Mouse (Mus musculus): ENCODE measurements at regions not wholly inside any gene's neighbourhood (a gene's known extent, or its start where the extent isn't known, plus 50 kb on each side); places are given as distances from the start of the nearest gene placed in this dataset.

GRCm38 (mm10) chr9:30820806-30821375 is 101.4 kb downstream of the Adamts15 start:
- H3K9me3 ChIP-seq (ENCODE audit: control insufficient read depth, low read length) = no peaks in the 10 kb centered on the region
- no peak for ATAC-seq (ENCODE audit: low FRiP score)

DNA sequence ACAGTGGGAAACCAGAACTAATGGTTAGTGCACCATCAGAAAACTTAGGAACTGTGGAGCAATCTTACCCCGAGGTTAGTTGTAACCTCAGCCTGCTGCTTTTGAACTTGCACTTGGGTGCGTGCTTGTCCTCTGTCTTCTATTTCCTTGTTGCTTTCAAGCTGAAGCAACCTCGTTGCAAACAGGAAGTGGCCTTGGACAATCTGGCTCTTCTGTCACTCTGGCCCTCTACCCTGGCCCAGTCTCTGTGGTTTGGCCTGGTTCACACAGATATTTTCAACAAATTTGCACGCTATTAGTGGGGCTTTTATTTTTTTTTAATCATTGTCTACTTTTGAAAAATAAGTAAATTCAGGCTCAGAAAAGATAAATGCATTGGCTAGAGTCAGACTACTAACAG is 109.0 kb downstream of the Adamts15 start:
- H3K9me3 ChIP-seq (ENCODE audit: control insufficient read depth, low read length) = no peaks in the 10 kb centered on the region
- no peak for ATAC-seq (ENCODE audit: low FRiP score)

More at GRCm38 (mm10) chr9:30820806-30821375, 101.4 kb downstream of the Adamts15 start:
- Histone ChIP-seq H3K4me1 (replicated peaks; ENCODE audit: control insufficient read depth, insufficient read depth, low read length) (no peaks in the 10 kb centered on the region), H3K27ac (no peak overlapping the region), H3K9ac (no peak overlapping the region), H3K36me3 (replicated peaks; ENCODE audit: control insufficient read depth, insufficient read depth) (no peaks in the 10 kb centered on the region), H3K27me3 (ENCODE audit: control insufficient read depth, insufficient read depth, low read length) (no peaks in the 10 kb centered on the region), H3K4me3 (replicated peaks; ENCODE audit: low read length) (no peak overlapping the region), H3K4me2 (replicated peaks) (no peak overlapping the region)
- no peak for DNase-seq (ENCODE audit: low spot score)
- WGBS = 85% methylated on average over 2 of the region's 2 CpGs

GRCm38 (mm10) chr9:30810843-30811242 is 111.4 kb downstream of the Adamts15 start:
- 19% methylated on average over 1 of the region's 1 CpGs for WGBS

More for the DNA sequence above, 109.0 kb downstream of the Adamts15 start:
- no peak overlapping the region for H3K27ac ChIP-seq
- no peak overlapping the region for H3K9ac ChIP-seq
- H3K36me3 ChIP-seq (replicated peaks; ENCODE audit: control insufficient read depth, insufficient read depth) = no peaks in the 10 kb centered on the region
- 79% methylated on average over 4 of the region's 4 CpGs for WGBS
- H3K4me3 ChIP-seq (replicated peaks; ENCODE audit: low read length) = no peak overlapping the region
- no peak for DNase-seq (ENCODE audit: low spot score)
- no peaks in the 10 kb centered on the region; the same call in 1 of the 2 replicates for H3K4me1 ChIP-seq (replicated peaks; ENCODE audit: control insufficient read depth, insufficient read depth, low read length)
- H3K27me3 ChIP-seq (ENCODE audit: control insufficient read depth, insufficient read depth, low read length) = no peaks in the 10 kb centered on the region
- H3K4me2 ChIP-seq (replicated peaks) = no peak overlapping the region

DNA sequence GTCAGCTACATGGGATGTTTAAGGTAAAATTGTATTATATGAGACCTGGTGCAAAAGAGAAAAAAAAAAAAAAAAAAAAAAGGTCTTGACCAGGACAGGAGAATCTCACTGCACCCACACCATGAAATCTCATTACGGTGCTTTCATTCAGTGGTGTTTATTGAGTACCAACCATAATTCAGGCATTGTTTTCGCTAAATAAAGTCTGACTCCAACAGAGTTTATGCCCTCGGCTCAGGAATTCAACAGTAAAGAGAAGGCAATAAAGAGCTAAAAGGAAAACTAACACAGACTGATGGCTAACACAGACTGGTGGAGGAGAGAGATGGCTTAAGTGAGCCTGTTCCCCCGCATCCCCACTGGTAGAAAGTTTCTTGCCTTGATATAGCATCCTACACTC is 112.0 kb downstream of the Adamts15 start:
- Histone ChIP-seq H3K27ac (no peak overlapping the region), H3K4me1 (replicated peaks; ENCODE audit: control insufficient read depth, insufficient read depth, low read length) (no peaks in the 10 kb centered on the region; the same call in 1 of the 2 replicates), H3K36me3 (replicated peaks; ENCODE audit: control insufficient read depth, insufficient read depth) (no peaks in the 10 kb centered on the region), H3K4me3 (replicated peaks; ENCODE audit: low read length) (no peak overlapping the region), H3K9ac (no peak overlapping the region), H3K9me3 (ENCODE audit: control insufficient read depth, low read length) (no peaks in the 10 kb centered on the region), H3K4me2 (replicated peaks) (no peak overlapping the region), H3K27me3 (ENCODE audit: control insufficient read depth, insufficient read depth, low read length) (no peaks in the 10 kb centered on the region)
- ATAC-seq (ENCODE audit: low FRiP score) (no peak), DNase-seq (ENCODE audit: low spot score) (no peak)
- WGBS = 52% methylated on average over 4 of the region's 4 CpGs

More at GRCm38 (mm10) chr9:30810843-30811242, 111.4 kb downstream of the Adamts15 start:
- Histone ChIP-seq H3K4me2 (replicated peaks) (no peak overlapping the region), H3K4me3 (replicated peaks; ENCODE audit: low read length) (no peak overlapping the region), H3K9ac (no peak overlapping the region), H3K36me3 (replicated peaks; ENCODE audit: control insufficient read depth, insufficient read depth) (no peaks in the 10 kb centered on the region), H3K9me3 (ENCODE audit: control insufficient read depth, low read length) (no peaks in the 10 kb centered on the region), H3K4me1 (replicated peaks; ENCODE audit: control insufficient read depth, insufficient read depth, low read length) (no peaks in the 10 kb centered on the region; the same call in 1 of the 2 replicates), H3K27ac (no peak overlapping the region), H3K27me3 (ENCODE audit: control insufficient read depth, insufficient read depth, low read length) (no peaks in the 10 kb centered on the region)
- DNase-seq (ENCODE audit: low spot score) = no peak
- no peak for ATAC-seq (ENCODE audit: low FRiP score)

- H3K27me3 ChIP-seq (ENCODE audit: control insufficient read depth, insufficient read depth, low read length) = no peaks in the 10 kb centered on the region
- no peak overlapping the region for H3K27ac ChIP-seq
- DNase-seq (ENCODE audit: low spot score) = no peak
- no peak overlapping the region for H3K4me2 ChIP-seq (replicated peaks)
- no peak for ATAC-seq (ENCODE audit: low FRiP score)
- no peaks in the 10 kb centered on the region; the same call in 1 of the 2 replicates for H3K4me1 ChIP-seq (replicated peaks; ENCODE audit: control insufficient read depth, insufficient read depth, low read length)
- no peaks in the 10 kb centered on the region for H3K9me3 ChIP-seq (ENCODE audit: control insufficient read depth, low read length)
- no peak overlapping the region for H3K4me3 ChIP-seq (replicated peaks; ENCODE audit: low read length)
- 75% methylated on average over 11 of the region's 11 CpGs for WGBS
- H3K9ac ChIP-seq = no peak overlapping the region
- no peaks in the 10 kb centered on the region for H3K36me3 ChIP-seq (replicated peaks; ENCODE audit: control insufficient read depth, insufficient read depth)
Observed at GRCm38 (mm10) chr9:30808863-30809491, 113.3 kb downstream of the Adamts15 start.

DNA sequence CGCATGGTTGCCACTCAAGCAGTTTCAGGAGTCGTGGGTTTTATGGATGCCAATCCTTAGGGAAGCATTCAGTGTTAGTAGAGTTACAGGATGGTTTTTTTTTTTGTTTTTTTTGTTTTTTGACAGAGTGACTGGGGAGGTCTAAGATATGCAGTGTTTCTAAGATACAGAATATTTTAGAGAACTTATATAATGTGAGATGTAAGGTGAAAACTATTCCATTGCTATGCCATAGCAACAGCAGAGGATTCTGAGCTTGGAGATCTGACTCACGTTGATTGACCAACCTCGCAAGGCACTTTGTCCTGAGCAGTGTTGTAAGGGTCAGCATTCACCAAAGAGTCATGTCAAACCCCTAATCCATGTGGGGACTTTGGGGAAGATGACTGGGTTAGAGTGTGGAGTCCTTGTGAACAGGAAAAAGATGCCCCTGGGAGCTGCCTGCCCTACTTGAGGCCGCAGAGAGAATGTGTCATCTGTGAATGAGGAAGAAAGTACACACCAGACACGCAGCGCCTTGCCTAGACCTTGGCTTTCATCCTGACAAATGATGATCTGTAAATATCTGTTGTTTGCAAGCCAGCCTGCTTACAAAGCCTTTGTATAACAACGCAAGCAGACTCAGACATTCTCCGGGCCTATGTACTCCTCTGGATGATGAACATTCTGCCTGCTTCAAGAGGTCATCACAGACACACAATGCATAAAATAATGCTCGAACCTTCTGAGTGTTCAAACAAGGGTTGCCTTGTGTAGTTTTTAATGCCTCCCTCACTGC is 118.3 kb downstream of the Adamts15 start:
- WGBS = 77% methylated on average over 10 of the region's 10 CpGs
- Histone ChIP-seq H3K27ac (no peak overlapping the region), H3K4me2 (replicated peaks) (no peak overlapping the region)

GRCm38 (mm10) chr9:30802826-30803225 is 119.4 kb downstream of the Adamts15 start:
- Histone ChIP-seq H3K9me3 (ENCODE audit: control insufficient read depth, low read length) (no peaks in the 10 kb centered on the region), H3K4me2 (replicated peaks) (no peak overlapping the region), H3K4me3 (replicated peaks; ENCODE audit: low read length) (no peak overlapping the region), H3K27ac (no peak overlapping the region), H3K4me1 (replicated peaks; ENCODE audit: control insufficient read depth, insufficient read depth, low read length) (no peaks in the 10 kb centered on the region), H3K9ac (no peak overlapping the region), H3K36me3 (replicated peaks; ENCODE audit: control insufficient read depth, insufficient read depth) (no peaks in the 10 kb centered on the region), H3K27me3 (ENCODE audit: control insufficient read depth, insufficient read depth, low read length) (no peaks in the 10 kb centered on the region)
- WGBS = 79% methylated on average over 3 of the region's 3 CpGs
- DNase-seq (ENCODE audit: low spot score) = no peak
- ATAC-seq (ENCODE audit: low FRiP score) = no peak

More for the DNA sequence above, 118.3 kb downstream of the Adamts15 start:
- no peaks in the 10 kb centered on the region for H3K27me3 ChIP-seq (ENCODE audit: control insufficient read depth, insufficient read depth, low read length)
- no peaks in the 10 kb centered on the region for H3K9me3 ChIP-seq (ENCODE audit: control insufficient read depth, low read length)
- H3K9ac ChIP-seq = no peak overlapping the region
- H3K36me3 ChIP-seq (replicated peaks; ENCODE audit: control insufficient read depth, insufficient read depth) = no peaks in the 10 kb centered on the region
- ATAC-seq (ENCODE audit: low FRiP score) (no peak), DNase-seq (ENCODE audit: low spot score) (no peak)
- no peaks in the 10 kb centered on the region for H3K4me1 ChIP-seq (replicated peaks; ENCODE audit: control insufficient read depth, insufficient read depth, low read length)
- no peak overlapping the region for H3K4me3 ChIP-seq (replicated peaks; ENCODE audit: low read length)

- ATAC-seq (ENCODE audit: low FRiP score) = no peak
- H3K4me3 ChIP-seq (replicated peaks; ENCODE audit: low read length) = no peak overlapping the region
- H3K9ac ChIP-seq = no peak overlapping the region
- DNase-seq (ENCODE audit: low spot score) = no peak
- no peaks in the 10 kb centered on the region for H3K27me3 ChIP-seq (ENCODE audit: control insufficient read depth, insufficient read depth, low read length)
- no peaks in the 10 kb centered on the region for H3K4me1 ChIP-seq (replicated peaks; ENCODE audit: control insufficient read depth, insufficient read depth, low read length)
- 85% methylated on average over 3 of the region's 3 CpGs for WGBS
- no peaks in the 10 kb centered on the region for H3K9me3 ChIP-seq (ENCODE audit: control insufficient read depth, low read length)
- no peak overlapping the region for H3K4me2 ChIP-seq (replicated peaks)
- no peak overlapping the region for H3K27ac ChIP-seq
- H3K36me3 ChIP-seq (replicated peaks; ENCODE audit: control insufficient read depth, insufficient read depth) = no peaks in the 10 kb centered on the region
Observed at GRCm38 (mm10) chr9:30794701-30795407, 127.4 kb downstream of the Adamts15 start.

GRCm38 (mm10) chr9:30781221-30781620 is 141.0 kb downstream of the Adamts15 start:
- 92% methylated on average over 2 of the region's 2 CpGs for WGBS
- DNase-seq (ENCODE audit: low spot score) = no peak
- Histone ChIP-seq H3K4me3 (replicated peaks; ENCODE audit: low read length) (no peak overlapping the region), H3K36me3 (replicated peaks; ENCODE audit: control insufficient read depth, insufficient read depth) (no peaks in the 10 kb centered on the region), H3K9me3 (ENCODE audit: control insufficient read depth, low read length) (no peaks in the 10 kb centered on the region), H3K27me3 (ENCODE audit: control insufficient read depth, insufficient read depth, low read length) (no peaks in the 10 kb centered on the region), H3K27ac (no peak overlapping the region), H3K9ac (no peak overlapping the region), H3K4me1 (replicated peaks; ENCODE audit: control insufficient read depth, insufficient read depth, low read length) (no peaks in the 10 kb centered on the region), H3K4me2 (replicated peaks) (no peak overlapping the region)
- ATAC-seq (ENCODE audit: low FRiP score) = no peak

Data from hindbrain, embryonic 14.5 days (tissue).